Mouse (Mus musculus) urinary bladder, postnatal 14 days (tissue): Measurements from ENCODE around the gene Maml3.

Source experiments
- DNase-seq: peaks from one replicate; pipeline ENCODE4 v3.0.0; 2021; ENCODE audit warnings: low spot score

The Maml3 gene

DNA sequence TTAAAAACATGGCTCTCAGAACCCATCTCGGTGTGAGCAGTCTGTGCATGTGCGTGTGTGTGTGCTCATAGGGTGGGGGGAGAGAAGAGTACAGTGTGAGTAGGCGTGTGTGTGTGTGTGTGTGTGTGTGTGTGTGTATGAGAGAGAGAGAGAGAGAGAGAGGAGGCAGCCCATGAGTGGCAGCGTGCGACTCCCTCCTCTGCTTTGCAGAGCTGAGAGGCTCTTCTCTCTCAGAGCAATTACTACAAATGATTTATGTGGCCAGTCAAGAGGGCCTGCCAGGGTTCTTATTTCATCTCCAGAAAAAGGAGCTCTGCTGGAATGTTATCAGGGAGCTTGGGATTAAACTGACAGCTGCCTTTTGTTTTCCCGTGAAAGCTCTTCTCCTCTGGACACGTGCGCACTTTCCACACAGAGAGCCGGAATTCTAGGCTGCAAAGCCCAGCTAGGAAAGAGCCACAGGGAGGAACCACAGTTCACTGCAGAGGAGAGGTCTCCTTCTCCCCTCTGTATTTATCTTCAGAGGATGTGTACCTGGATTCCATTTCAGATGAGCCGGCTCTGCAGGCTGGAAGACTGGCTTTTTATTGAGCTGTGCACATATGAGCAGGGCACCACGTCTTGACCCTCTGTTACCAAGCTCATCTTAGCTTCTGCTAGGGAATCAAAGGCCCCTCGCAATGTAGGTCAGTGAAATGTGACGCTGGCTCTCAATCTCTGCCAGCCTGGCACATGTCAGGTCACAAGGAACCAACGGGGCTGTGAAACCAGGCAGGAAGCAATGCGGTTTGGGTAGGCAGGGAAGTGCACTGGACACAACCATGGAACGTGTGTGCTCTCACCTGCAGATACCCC is 325.9 kb downstream of the Maml3 start:
- no peak for DNase-seq

GRCm38 (mm10) chr3:51778179-51778578 is 326.7 kb downstream of the Maml3 start:
- no peak for DNase-seq

DNA sequence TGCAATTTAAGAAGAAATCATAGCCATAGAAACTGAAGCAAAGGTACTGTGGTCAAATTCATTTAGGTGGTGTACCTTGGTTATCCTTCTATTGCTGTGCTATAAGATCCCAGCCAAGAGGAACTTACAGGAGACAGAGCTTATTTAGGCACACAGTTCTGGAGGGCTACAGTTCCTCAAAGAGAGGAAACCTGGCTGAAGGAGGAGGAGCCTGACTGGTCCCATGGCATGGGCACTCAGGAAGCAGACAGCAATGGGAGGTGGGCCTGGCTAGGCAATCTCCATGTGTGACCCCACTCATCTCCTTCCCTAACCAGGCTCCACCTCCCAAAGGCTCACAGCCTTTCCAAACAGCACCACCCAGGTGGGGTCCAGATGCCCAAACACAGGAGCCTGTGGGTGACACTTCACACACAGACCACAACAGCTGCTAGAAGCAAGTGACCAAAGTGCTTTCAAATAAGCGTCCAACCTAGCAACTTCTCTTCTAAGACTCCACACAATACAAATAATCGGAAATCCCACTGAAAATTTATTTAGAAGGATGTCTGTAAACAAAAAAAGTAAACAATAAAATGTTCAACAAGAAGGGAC is 328.8 kb downstream of the Maml3 start:
- no peak for DNase-seq

GRCm38 (mm10) chr3:51773587-51773986 is 331.3 kb downstream of the Maml3 start:
- DNase-seq: no peak

DNA sequence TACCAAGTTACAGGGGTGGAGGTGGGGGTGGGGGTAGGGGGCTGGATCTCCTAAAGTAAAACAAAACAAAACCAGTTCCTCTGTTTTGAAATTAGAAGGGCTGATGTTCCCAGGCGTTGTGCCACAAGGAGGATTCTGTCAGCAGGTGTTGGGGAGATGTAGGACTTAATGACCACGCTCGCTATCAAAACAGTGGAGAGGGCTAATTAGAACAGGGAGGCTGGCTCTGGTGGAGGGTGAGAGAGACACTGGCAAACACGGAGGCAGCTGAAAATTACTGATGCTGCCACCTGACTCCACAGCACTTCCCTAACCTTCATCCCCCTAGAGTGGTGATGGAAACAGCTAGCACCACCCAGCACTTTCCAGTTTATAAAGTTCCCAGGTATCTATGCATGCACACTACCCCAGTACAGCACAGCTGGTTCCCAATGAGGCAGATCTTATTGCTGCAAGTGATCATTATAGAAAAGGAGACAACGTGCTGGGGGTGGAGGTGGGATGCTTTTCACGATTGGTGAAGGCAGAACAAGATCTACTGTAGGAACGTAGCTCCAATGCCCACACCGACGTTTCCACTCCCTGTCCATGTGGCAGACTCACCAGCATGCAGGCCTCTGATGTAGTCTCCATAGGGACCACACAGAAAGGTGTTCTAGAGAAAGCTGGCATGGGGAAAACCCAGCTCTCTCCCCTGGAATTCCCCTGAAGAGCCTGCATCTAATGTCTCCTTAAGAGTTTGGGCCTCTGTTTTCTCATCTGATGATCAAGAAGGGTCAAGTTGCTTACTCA is 332.8 kb downstream of the Maml3 start:
- DNase-seq: no peak

- DNase-seq: peak; percentile 11
Observed at GRCm38 (mm10) chr3:51769196-51769595, 335.7 kb downstream of the Maml3 start.

DNA sequence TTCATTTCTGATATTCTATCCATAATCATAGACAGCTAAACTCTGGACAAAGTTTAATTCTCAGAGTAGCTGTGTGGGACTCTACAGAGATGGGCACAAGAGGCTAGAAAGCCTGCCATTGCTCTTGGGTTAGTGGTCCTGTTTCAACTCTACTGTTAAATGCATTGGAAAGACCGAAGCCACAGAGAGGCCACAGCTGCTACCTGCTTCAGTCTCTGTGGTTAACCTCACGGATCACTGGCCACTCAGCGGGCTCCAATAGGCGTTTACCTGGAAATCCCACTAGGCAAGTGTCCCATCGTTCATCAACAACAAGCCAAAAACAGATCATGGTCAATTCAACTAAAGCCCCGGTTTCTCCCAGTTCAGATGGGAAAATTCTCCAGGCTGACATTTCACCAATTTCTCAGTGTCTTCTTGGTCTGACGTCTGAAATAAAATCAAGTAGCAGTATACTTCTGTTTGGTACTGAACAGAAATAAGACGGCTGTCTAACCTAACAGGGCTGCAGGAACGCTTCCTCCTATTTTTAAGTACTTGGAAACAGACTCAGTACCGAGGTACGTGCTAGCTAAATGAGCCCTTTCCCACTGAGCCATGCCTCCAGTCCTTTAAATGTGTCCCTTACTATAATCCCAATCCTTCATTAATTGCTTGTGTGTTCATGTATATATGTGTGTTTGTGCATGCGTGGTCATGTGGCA is 339.5 kb downstream of the Maml3 start:
- no peak for DNase-seq

GRCm38 (mm10) chr3:51764175-51764574 is 340.7 kb downstream of the Maml3 start:
- DNase-seq: no peak

DNA sequence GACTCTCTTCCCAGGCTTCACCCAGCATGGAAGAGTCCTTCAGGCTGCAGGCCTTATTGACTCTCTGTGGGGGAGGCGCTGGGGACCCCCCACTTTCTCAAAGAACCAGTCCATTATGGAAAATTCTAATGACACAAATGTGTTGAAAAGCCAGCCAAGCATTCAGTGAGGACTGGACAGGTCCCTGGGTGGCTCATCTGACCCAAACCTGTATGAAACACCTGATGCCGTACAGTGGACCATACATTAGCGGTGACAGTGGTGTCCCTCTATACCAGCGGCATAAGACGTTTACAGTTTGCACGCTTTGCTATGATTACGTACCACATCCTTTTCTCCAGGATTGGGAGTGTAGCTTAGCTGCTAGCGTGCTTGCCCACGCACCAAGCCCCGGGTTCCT is 342.0 kb downstream of the Maml3 start:
- DNase-seq: no peak

DNA sequence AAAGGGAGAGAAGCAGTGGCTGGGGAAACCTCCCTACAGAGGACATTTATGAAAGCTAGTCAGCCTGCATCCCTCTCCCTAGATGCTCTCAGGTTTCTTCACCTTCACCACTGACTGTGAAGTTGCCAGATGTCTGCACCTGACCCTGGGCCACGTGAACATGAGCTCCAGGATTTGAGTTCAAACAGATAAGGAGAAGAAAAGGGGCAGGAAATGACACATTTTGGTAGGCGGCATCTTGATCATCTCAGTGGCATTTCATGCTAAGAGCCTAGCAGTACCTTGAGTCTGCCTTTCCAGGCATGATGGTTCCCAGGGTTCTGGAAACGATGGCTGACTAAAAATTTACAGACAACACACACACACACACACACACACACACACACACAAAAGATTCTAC is 345.3 kb downstream of the Maml3 start:
- DNase-seq: no peak

- DNase-seq: no peak
Observed at GRCm38 (mm10) chr3:51757032-51757431, 347.8 kb downstream of the Maml3 start.

- no peak for DNase-seq
Observed at GRCm38 (mm10) chr3:51756283-51756682, 348.6 kb downstream of the Maml3 start.

- DNase-seq: no peak
Observed at GRCm38 (mm10) chr3:51753262-51753661, 351.6 kb downstream of the Maml3 start.

GRCm38 (mm10) chr3:51751440-51751839 is 353.4 kb downstream of the Maml3 start:
- DNase-seq: no peak

GRCm38 (mm10) chr3:51749812-51750481 is 354.9 kb downstream of the Maml3 start:
- no peak for DNase-seq

DNA sequence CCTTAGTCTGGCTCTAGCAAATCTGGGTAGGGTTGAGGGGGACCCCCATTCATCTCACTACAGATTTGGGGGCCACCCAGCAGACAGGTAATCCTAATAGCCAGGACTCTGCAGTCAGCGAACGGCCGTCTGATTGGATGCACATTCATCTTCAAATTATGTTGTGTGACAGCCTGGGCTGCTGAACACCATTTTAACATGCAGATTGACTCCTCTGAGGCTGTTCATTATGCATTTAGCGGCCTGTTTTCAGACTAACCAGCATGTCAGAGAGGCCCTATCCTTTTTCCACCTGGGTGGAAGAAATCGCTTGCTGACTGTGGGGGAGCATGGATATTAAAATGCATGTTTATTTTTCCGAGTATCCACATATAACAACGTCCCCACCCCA is 355.5 kb downstream of the Maml3 start:
- DNase-seq: no peak

DNA sequence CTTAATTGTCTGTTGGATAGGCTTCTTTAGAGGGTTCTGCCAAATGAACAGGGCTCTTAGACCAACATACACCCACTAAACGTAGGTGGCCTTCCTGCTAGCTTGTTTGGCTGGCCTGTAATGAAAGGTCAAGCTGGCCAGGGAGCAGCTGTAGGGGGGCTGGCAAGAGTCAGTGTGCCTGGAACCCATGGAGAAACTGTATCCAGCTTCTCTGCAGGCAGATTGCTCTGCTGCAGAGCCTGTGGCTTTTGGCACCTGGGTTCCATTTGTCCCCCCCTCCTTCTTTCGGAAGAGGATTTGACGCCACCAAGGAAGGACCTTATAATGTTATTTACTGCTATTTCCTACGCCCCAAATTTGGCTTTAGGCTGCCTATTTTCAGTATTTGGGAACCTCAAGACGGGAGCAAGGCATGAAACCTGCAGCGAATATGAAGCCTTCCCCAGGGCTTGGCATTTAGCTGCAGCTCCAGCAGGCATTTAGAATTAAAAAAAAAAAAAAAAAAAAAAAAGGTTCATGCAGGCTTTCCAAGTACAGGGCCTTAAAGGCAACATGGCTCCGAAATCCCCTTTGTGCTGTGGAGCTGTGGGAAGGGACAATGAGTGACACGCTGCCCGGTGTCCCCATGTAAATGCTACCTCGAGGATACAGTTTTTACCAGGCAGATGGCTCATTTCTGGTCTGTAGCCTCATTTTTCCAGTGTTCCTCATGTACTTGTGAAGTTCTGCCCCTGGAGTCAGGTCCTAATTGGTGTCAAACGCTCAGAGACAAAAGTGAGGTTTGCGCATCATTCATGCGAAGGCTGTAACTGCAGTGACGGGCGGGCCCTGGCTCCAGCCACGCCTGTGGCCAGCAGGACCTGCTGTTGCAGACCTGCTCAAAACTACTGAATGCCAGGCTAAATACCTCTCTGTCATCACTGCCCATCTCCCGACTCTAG is 356.2 kb downstream of the Maml3 start:
- no peak for DNase-seq

- no peak for DNase-seq
Observed at GRCm38 (mm10) chr3:51746816-51747215, 358.1 kb downstream of the Maml3 start.

GRCm38 (mm10) chr3:51745162-51745561 is 359.7 kb downstream of the Maml3 start:
- no peak for DNase-seq

- DNase-seq: no peak
Observed at GRCm38 (mm10) chr3:51744339-51744759, 360.5 kb downstream of the Maml3 start.

DNA sequence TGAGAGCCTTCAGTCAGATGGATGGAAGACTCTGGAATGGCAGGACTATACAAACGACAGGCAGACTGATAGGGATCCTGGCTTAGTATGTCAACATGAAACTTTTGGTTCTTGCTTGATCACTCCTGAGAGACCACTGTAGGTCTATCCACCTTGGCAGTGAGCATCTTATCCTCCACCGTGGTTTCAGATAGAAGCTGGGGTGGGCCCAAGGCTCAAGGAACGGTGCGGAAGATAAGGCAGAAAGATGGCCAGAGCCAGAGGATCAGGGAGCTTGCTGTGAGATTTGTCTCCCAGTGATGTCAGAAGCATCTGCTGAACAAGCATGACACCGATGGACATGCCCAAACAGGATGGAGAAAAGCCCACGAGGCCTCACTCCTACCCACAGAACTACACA is 362.5 kb downstream of the Maml3 start:
- DNase-seq: no peak
